Mouse (Mus musculus): ENCODE data around the gene Siva1. TPM values are rescaled to one million over a fixed set of nuclear protein-coding genes. Genes with fewer than 3 reads are reported as not detected.

The Siva1 gene
- total RNA-seq, 1 experiment, result 301 TPM

DNA sequence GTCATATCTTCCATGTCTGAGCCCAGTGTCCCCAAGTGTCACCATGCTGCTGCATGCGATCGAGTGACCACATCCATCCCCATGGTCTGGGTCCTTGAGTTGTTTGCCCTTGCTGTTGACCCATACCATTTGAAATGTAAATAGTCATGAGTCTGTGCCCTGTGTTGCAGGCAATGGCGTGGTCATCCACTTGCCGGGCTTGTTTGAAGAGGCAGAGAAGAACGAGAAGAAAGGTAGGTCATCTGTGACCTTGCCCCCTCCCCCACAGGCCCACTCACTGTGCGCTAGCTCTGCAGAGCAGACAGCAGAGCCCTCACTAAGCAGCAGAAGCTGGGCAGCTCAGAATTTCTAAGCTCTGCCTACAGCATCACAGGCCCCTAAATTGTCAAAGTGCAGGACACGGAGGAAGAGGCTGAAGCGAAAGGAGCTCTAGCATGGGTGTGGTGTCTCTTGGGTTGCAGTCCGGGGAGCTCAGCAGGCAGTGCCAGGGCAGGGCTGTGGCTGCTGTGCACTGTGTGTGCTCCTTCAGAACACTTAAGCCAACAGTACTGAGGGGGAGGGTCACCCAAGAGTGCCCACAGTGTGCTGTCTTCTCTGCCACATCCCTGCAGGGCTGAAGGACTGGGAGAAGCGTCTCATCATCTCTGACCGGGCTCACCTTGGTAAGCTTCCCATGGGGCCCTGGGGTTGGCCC is 12.2 kb upstream of the Siva1 start:
- in situ Hi-C loops (cut with MboI; ENCODE audit: low sequenced_read_pairs in 2 of 2, unreplicated experiment in 2 of 2), result no loop called here
- H3K9me3 ChIP-seq (ENCODE audit: control insufficient read depth, insufficient read depth, low read depth, low read length), result no peaks in the 10 kb centered on the region
- H3K36me3 ChIP-seq (ENCODE audit: control insufficient read depth, insufficient read depth, low read length, poor library complexity, severe bottlenecking), result no peaks in the 10 kb centered on the region
- no peak overlapping the region for H3K9ac ChIP-seq (ENCODE audit: insufficient read depth, low read depth, low read length, poor library complexity, severe bottlenecking)
- TF ChIP-seq ZC3H11A (IDR thresholded peaks at IDR 0.05; ENCODE audit: borderline replicate concordance, low read depth, low read length) (no peak), CHD2 (IDR thresholded peaks at IDR 0.05; ENCODE audit: low read depth, low read length) (no peak), ZNF384 (IDR thresholded peaks at IDR 0.05; ENCODE audit: low read depth, low read length) (no peak), MAFK (IDR thresholded peaks at IDR 0.05; ENCODE audit: insufficient read depth, low read depth, low read length) (no peak), HCFC1 (IDR thresholded peaks at IDR 0.05; ENCODE audit: borderline replicate concordance, insufficient read depth, low read length) (no peak)
- H3K27ac ChIP-seq (ENCODE audit: insufficient read depth, low read depth, low read length, poor library complexity, severe bottlenecking), result no peak overlapping the region
- H3K4me1 ChIP-seq (ENCODE audit: control insufficient read depth in 2 of 2, insufficient read depth in 2 of 2, low read length in 2 of 2, poor library complexity in 1 of 2), result peaks cover 0 to 17% of the 10 kb centered on the region in 2 experiments; a peak in 2 of 4 replicates
- DNase-seq (ENCODE audit: low read depth, low spot score), result no peak
- H3K4me3 ChIP-seq (ENCODE audit: insufficient read depth in 1 of 2, low read depth in 1 of 2, low read length in 2 of 2, poor library complexity in 1 of 2, severe bottlenecking in 1 of 2), result no peak overlapping the region

DNA sequence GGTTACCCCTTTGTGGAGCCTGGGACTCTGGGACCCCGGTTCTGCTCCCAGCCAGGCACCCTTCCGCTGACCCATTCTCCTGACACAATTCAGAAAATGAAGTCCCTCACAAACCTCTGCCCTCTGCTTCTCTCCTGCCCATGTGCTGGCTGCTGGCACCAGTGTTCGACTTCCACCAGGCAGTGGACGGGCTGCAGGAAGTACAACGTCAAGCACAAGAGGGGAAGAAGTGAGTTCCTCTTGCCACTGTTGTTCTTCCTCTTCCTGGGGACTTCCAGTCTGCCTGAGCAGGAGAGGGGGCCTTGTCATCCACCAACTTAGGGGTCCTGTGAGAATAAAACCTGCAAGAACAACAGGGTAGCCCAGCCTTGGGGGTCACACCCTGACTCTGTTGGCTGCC is 11.6 kb upstream of the Siva1 start:
- peaks cover 0 to 17% of the 10 kb centered on the region in 2 experiments; a peak in 2 of 4 replicates for H3K4me1 ChIP-seq (ENCODE audit: control insufficient read depth in 2 of 2, insufficient read depth in 2 of 2, low read length in 2 of 2, poor library complexity in 1 of 2)
- in situ Hi-C loops (cut with MboI; ENCODE audit: low sequenced_read_pairs in 2 of 2, unreplicated experiment in 2 of 2), result no loop called here
- H3K27ac ChIP-seq (ENCODE audit: insufficient read depth, low read depth, low read length, poor library complexity, severe bottlenecking), result no peak overlapping the region

DNA sequence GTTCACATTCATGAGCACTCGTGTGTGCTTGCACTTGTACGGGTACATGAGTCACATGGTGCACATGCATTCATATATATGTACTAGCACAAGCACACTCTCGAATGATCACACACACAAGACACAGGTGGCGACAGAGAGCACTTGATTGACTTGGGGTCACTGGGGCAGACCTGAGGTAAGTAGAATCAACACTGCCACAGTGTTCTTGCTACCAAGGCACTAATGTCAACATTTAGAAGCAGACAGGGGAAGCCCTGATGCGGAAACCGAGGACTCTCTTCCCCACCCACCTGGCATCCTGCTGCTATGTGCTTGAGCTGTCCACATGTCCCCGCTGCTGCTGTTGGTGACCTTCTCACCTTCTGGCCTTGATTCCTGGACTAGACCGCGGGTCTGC is 10.8 kb upstream of the Siva1 start:
- Histone ChIP-seq H3K4me3 (ENCODE audit: insufficient read depth in 1 of 2, low read depth in 1 of 2, low read length in 2 of 2, poor library complexity in 1 of 2, severe bottlenecking in 1 of 2) (no peak overlapping the region), H3K9ac (ENCODE audit: insufficient read depth, low read depth, low read length, poor library complexity, severe bottlenecking) (no peak overlapping the region), H3K27ac (ENCODE audit: insufficient read depth, low read depth, low read length, poor library complexity, severe bottlenecking) (no peak overlapping the region), H3K9me3 (ENCODE audit: control insufficient read depth, insufficient read depth, low read depth, low read length) (no peaks in the 10 kb centered on the region), H3K36me3 (ENCODE audit: control insufficient read depth, insufficient read depth, low read length, poor library complexity, severe bottlenecking) (no peaks in the 10 kb centered on the region), H3K4me1 (ENCODE audit: control insufficient read depth in 2 of 2, insufficient read depth in 2 of 2, low read length in 2 of 2, poor library complexity in 1 of 2) (peaks cover 0 to 17% of the 10 kb centered on the region in 2 experiments; a peak in 2 of 4 replicates)
- in situ Hi-C loops (cut with MboI; ENCODE audit: low sequenced_read_pairs in 2 of 2, unreplicated experiment in 2 of 2), result no loop called here
- TF ChIP-seq ZNF384 (IDR thresholded peaks at IDR 0.05; ENCODE audit: low read depth, low read length) (no peak), MAFK (IDR thresholded peaks at IDR 0.05; ENCODE audit: insufficient read depth, low read depth, low read length) (no peak), CHD2 (IDR thresholded peaks at IDR 0.05; ENCODE audit: low read depth, low read length) (no peak), HCFC1 (IDR thresholded peaks at IDR 0.05; ENCODE audit: borderline replicate concordance, insufficient read depth, low read length) (no peak), ZC3H11A (IDR thresholded peaks at IDR 0.05; ENCODE audit: borderline replicate concordance, low read depth, low read length) (no peak)
- no peak for DNase-seq (ENCODE audit: low read depth, low spot score)

More for the DNA sequence above, 11.6 kb upstream of the Siva1 start:
- DNase-seq (ENCODE audit: low read depth, low spot score), result no peak
- H3K4me3 ChIP-seq (ENCODE audit: insufficient read depth in 1 of 2, low read depth in 1 of 2, low read length in 2 of 2, poor library complexity in 1 of 2, severe bottlenecking in 1 of 2), result no peak overlapping the region
- H3K36me3 ChIP-seq (ENCODE audit: control insufficient read depth, insufficient read depth, low read length, poor library complexity, severe bottlenecking), result no peaks in the 10 kb centered on the region
- no peak for TF ChIP-seq ZC3H11A (IDR thresholded peaks at IDR 0.05; ENCODE audit: borderline replicate concordance, low read depth, low read length)
- TF ChIP-seq CHD2 (IDR thresholded peaks at IDR 0.05; ENCODE audit: low read depth, low read length), result no peak
- no peak for TF ChIP-seq MAFK (IDR thresholded peaks at IDR 0.05; ENCODE audit: insufficient read depth, low read depth, low read length)
- TF ChIP-seq ZNF384 (IDR thresholded peaks at IDR 0.05; ENCODE audit: low read depth, low read length), result no peak
- TF ChIP-seq HCFC1 (IDR thresholded peaks at IDR 0.05; ENCODE audit: borderline replicate concordance, insufficient read depth, low read length), result no peak
- H3K9ac ChIP-seq (ENCODE audit: insufficient read depth, low read depth, low read length, poor library complexity, severe bottlenecking), result no peak overlapping the region
- H3K9me3 ChIP-seq (ENCODE audit: control insufficient read depth, insufficient read depth, low read depth, low read length), result no peaks in the 10 kb centered on the region

DNA sequence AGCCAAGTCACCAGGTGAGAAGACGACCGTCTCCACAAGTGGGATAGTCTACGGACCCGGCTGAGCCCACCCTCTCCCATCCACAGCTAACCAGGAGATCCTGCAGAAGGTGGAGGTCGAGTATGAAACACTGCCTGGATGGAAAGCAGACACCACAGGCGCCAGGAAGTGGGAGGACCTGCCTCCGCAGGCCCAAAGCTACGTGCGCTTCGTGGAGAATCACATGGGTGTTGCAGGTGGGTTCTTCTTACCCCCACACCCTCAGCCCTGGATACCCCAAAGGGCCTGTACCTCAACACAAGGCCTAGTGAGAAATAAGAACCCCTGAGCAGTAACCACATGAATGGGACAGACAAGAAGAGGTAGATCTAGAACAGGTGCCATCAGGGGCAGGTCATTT is 5.0 kb upstream of the Siva1 start:
- no peak overlapping the region for H3K27ac ChIP-seq (ENCODE audit: insufficient read depth, low read depth, low read length, poor library complexity, severe bottlenecking)
- in situ Hi-C loops (cut with MboI; ENCODE audit: low sequenced_read_pairs in 2 of 2, unreplicated experiment in 2 of 2), result no loop called here

More for the DNA sequence above, 5.0 kb upstream of the Siva1 start:
- TF ChIP-seq MAFK (IDR thresholded peaks at IDR 0.05; ENCODE audit: insufficient read depth, low read depth, low read length) (no peak), ZNF384 (IDR thresholded peaks at IDR 0.05; ENCODE audit: low read depth, low read length) (no peak)
- Histone ChIP-seq H3K4me3 (ENCODE audit: insufficient read depth in 1 of 2, low read depth in 1 of 2, low read length in 2 of 2, poor library complexity in 1 of 2, severe bottlenecking in 1 of 2) (no peak overlapping the region), H3K4me1 (ENCODE audit: control insufficient read depth in 2 of 2, insufficient read depth in 2 of 2, low read length in 2 of 2, poor library complexity in 1 of 2) (no peaks in the 10 kb centered on the region), H3K9me3 (ENCODE audit: control insufficient read depth, insufficient read depth, low read depth, low read length) (no peaks in the 10 kb centered on the region), H3K9ac (ENCODE audit: insufficient read depth, low read depth, low read length, poor library complexity, severe bottlenecking) (no peak overlapping the region), H3K36me3 (ENCODE audit: control insufficient read depth, insufficient read depth, low read length, poor library complexity, severe bottlenecking) (no peaks in the 10 kb centered on the region)
- DNase-seq (ENCODE audit: low read depth, low spot score), result no peak
